Mouse (Mus musculus): ENCODE results near the gene Gm20532. TPM values are rescaled to one million over a fixed set of nuclear protein-coding genes. Genes with fewer than 3 reads are reported as not detected.

Gene Gm20532
- polyA plus RNA-seq, 1 experiment: not detected

DNA sequence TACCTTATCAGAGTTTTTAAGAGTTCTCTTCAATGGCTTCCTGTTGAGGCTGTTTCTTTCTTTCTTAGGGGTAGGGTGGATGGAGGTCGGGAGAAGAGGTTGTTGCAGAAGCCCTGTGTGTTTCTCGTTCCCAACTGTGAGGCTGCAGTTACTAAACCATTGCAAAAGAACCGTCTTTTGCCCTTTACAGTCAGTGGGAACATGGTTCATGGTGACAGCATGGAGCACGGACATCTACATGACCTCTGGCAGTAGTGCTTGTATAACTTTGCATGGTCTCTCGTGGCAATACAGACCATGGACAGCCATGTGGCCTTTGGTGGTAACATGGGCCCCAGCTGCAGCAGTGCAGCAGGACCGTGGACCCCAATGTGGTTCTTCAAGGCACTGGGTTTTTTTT, 30.9 kb downstream of the Gm20532 start:
- TF ChIP-seq GATA1 (IDR thresholded peaks at IDR 0.05; ENCODE audit: low read length) (no peak), TAL1 (IDR thresholded peaks at IDR 0.05; ENCODE audit: low read length) (no peak)
- no peaks in the 10 kb centered on the region for H3K27me3 ChIP-seq (ENCODE audit: control insufficient read depth)
- no peaks in the 10 kb centered on the region for H3K4me1 ChIP-seq (ENCODE audit: control insufficient read depth)
- H3K4me3 ChIP-seq (replicated peaks): no peak overlapping the region
- no peaks in the 10 kb centered on the region for H3K36me3 ChIP-seq (ENCODE audit: control insufficient read depth)
- no peaks in the 10 kb centered on the region for H3K9me3 ChIP-seq (ENCODE audit: control insufficient read depth, low read length)

DNA sequence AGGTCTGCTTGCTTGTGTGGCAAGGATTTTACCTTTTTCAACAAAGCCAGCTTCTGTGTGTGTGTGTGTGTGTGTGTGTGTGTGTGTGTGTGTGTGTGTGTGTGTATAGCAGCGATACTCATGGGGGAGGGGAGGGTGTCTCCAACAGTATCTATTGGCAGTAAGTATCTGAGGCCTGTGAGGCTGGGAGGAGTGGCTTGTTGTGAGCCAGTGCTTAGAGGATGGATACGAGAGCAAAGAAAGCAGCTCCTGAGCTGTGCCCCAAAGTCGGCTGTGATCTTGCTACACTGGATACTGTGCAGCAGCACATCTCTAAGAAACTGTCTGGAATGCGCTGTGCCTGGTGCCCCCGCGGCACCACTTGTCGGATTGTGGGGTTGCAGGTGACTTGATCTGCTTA, 31.5 kb downstream of the Gm20532 start:
- TF ChIP-seq TAL1 (IDR thresholded peaks at IDR 0.05; ENCODE audit: low read length) (no peak), GATA1 (IDR thresholded peaks at IDR 0.05; ENCODE audit: low read length) (no peak)
- Histone ChIP-seq H3K27me3 (ENCODE audit: control insufficient read depth) (no peaks in the 10 kb centered on the region), H3K4me3 (replicated peaks) (no peak overlapping the region), H3K4me1 (ENCODE audit: control insufficient read depth) (no peaks in the 10 kb centered on the region), H3K36me3 (ENCODE audit: control insufficient read depth) (no peaks in the 10 kb centered on the region), H3K9me3 (ENCODE audit: control insufficient read depth, low read length) (no peaks in the 10 kb centered on the region)

DNA sequence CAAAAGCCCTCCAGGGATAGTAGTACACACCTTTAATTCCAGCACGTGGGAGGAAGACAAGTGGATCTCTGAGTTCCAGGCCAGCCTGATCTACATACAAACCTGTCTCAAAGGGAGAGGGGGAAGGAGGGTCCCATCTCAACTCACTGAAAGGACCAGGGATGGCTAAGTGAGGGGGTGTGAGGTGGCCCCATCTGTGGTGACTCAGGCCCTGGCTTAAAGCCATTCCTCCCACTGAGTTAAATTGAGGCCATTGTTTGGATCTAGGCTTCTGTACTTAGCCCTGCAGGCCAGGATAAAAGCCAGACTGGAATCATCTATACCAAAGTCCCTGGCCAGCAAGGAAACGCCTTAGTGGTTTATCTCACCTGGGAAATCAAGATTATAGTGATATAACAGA, 34.8 kb downstream of the Gm20532 start:
- H3K4me3 ChIP-seq (replicated peaks): no peak overlapping the region
- H3K36me3 ChIP-seq (ENCODE audit: control insufficient read depth): no peaks in the 10 kb centered on the region
- H3K27me3 ChIP-seq (ENCODE audit: control insufficient read depth): no peaks in the 10 kb centered on the region
- no peaks in the 10 kb centered on the region for H3K9me3 ChIP-seq (ENCODE audit: control insufficient read depth, low read length)
- H3K4me1 ChIP-seq (ENCODE audit: control insufficient read depth): no peaks in the 10 kb centered on the region
- TF ChIP-seq TAL1 (IDR thresholded peaks at IDR 0.05; ENCODE audit: low read length) (no peak), GATA1 (IDR thresholded peaks at IDR 0.05; ENCODE audit: low read length) (no peak)

DNA sequence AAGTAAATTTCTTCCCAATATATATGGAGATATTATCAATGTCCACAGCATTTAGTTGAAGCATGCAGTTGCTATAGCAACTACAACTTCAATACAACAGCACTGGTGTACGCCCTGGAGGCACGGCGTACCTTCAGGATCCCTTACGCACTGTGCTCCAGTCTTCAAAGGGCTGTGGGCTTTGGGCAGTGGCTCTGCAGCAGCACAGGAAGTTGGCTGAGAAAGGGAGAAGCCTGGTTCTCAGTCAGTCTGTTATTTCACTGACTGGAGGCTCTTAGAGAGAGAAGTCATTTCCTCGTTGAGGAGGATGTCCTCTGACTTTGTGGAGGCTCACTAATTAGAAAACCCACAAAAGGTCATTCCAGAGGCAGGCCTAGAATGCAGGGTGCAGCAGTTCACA, 36.5 kb downstream of the Gm20532 start:
- H3K27me3 ChIP-seq (ENCODE audit: control insufficient read depth): peaks cover 14% of the 10 kb centered on the region
- H3K36me3 ChIP-seq (ENCODE audit: control insufficient read depth): no peaks in the 10 kb centered on the region
- no peaks in the 10 kb centered on the region for H3K9me3 ChIP-seq (ENCODE audit: control insufficient read depth, low read length)
- TF ChIP-seq GATA1 (IDR thresholded peaks at IDR 0.05; ENCODE audit: low read length) (no peak), TAL1 (IDR thresholded peaks at IDR 0.05; ENCODE audit: low read length) (no peak)
- H3K4me3 ChIP-seq (replicated peaks): no peak overlapping the region
- peaks cover 2% of the 10 kb centered on the region for H3K4me1 ChIP-seq (ENCODE audit: control insufficient read depth)

DNA sequence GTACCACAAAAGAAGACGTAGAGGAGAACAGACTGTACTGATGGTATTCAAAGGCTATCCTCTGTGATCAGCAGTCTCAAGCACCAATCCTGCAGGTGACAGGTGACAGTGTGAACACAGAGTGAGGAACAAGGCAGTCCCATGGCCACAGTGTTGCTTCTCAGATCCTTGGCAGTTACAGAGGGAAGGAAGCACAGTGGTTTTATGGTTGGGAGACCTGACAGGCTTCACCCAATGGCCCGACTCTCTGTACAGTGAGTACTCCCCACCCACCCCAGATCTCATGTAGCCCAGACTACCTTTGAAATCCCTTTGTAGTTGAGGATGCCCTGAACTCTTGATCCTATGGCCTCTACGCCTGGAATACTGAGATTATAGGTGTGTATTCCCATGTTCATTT, 39.0 kb downstream of the Gm20532 start:
- H3K4me1 ChIP-seq (ENCODE audit: control insufficient read depth): peaks cover 6% of the 10 kb centered on the region
- H3K9me3 ChIP-seq (ENCODE audit: control insufficient read depth, low read length): no peaks in the 10 kb centered on the region
- H3K4me3 ChIP-seq (replicated peaks): no peak overlapping the region
- no peaks in the 10 kb centered on the region for H3K36me3 ChIP-seq (ENCODE audit: control insufficient read depth)
- H3K27me3 ChIP-seq (ENCODE audit: control insufficient read depth): peaks cover 28% of the 10 kb centered on the region
- TF ChIP-seq TAL1 (IDR thresholded peaks at IDR 0.05; ENCODE audit: low read length): no peak
- no peak for TF ChIP-seq GATA1 (IDR thresholded peaks at IDR 0.05; ENCODE audit: low read length)

DNA sequence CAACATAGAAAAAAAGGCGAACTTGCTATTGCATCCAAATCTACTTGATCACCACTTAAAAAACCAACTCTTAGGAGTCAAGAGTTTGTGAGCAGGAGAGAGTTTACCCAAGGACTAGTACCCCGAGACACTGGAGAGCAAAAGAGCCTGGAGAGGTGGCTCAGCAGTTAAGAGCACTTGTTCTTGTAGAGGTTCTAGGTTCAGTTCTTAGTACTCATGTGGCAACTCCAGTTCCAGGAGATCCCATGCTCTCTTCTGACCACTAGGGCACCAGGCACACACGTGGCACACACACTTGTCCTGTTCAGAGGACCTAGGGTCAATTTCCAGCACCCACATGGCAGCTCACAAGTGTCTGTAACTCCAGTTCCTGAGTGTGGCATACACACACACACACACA, 39.6 kb downstream of the Gm20532 start:
- Histone ChIP-seq H3K4me1 (ENCODE audit: control insufficient read depth) (peaks cover 6% of the 10 kb centered on the region), H3K36me3 (ENCODE audit: control insufficient read depth) (no peaks in the 10 kb centered on the region), H3K9me3 (ENCODE audit: control insufficient read depth, low read length) (no peaks in the 10 kb centered on the region), H3K4me3 (replicated peaks) (no peak overlapping the region), H3K27me3 (ENCODE audit: control insufficient read depth) (peaks cover 30% of the 10 kb centered on the region)
- no peak for TF ChIP-seq GATA1 (IDR thresholded peaks at IDR 0.05; ENCODE audit: low read length)
- TF ChIP-seq TAL1 (IDR thresholded peaks at IDR 0.05; ENCODE audit: low read length): no peak

DNA sequence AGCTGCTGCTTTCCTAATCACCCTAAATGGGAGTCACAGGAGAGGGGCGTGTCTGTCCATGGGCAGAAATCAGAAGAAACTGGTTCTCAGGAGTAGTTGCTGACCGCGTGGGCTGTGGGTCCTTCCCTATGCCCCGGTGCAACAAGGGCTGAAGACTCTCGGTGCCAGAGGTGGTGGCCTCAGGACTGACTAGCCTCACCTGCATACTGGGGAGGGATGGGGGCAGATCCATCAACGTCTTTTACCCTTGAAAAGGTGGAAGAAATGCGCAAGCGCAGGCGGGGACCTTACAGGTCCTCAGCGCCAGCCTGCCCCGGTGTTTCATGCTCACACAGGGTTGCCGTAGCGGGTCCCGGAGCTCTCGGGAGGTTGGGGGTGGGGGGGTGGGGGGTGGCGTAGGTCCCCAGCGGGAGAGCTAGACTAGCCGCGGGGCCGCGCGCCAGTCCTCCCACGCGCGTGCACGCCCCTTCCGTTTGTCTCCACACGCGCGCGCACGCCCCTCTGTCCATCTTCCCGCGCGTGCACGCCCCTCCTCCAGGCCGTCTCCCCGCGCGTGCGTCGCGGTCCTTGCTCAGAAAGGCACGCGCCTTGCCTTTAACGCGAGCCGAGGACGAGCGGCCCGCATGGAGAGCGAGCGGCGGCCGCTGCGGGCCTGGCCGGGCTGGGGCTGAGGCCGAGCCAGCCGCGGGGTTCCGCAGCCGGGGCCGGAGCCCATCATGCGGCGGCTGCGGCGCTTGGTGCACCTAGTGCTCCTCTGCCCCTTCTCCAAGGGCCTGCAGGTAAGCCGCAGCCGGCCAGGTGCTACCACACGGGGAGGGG, 41.7 kb downstream of the Gm20532 start, which contains the start of gene Fam69b:
TSS of gene Fam69b (plus strand) at position 537 of the 819 bp plus-strand sequence.
- Histone ChIP-seq H3K36me3 (ENCODE audit: control insufficient read depth) (no peaks in the 10 kb centered on the region), H3K4me3 (replicated peaks) (peak within 1 kb of the TSS; percentile 49), H3K9me3 (ENCODE audit: control insufficient read depth, low read length) (no peaks in the 10 kb centered on the region), H3K4me1 (ENCODE audit: control insufficient read depth) (peaks cover 6% of the 10 kb centered on the region), H3K27me3 (ENCODE audit: control insufficient read depth) (peaks cover 30% of the 10 kb centered on the region)
- TF ChIP-seq TAL1 (IDR thresholded peaks at IDR 0.05; ENCODE audit: low read length) (no peak), GATA1 (IDR thresholded peaks at IDR 0.05; ENCODE audit: low read length) (no peak)

DNA sequence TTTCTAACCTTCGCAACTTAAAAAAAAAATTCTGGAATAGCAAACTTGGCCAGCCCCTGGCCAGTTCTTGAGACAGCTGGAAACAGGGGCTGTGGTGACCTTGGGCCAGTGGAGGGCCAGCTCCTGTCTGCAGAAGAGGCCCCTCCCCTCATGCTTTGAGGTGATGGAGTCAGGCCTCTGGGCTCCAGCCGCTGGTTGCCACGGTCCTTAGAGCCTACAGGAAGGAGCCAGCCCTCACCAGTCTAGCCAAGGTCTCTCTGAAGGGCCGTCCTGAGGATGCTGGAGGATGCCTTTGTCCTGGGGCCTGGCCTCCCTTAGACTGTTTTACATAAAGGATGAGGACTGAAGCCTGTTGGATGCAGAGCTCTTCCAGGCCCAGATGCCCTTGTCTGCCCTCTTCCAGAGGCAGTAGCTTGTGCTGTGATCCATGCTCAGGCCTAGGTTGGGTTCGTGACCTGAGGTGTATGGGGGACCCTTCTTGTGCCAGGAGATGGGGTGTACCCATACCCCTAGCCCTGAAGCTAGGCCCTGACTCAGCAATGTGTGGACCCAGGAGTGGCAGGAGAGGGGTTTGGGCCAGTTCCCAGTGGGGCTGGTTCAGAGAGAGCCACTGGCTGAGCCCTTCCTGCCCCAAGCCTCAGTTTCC, 42.5 kb downstream of the Gm20532 start:
- no peak for TF ChIP-seq GATA1 (IDR thresholded peaks at IDR 0.05; ENCODE audit: low read length)
- TF ChIP-seq TAL1 (IDR thresholded peaks at IDR 0.05; ENCODE audit: low read length): no peak
- peak overlapping the region; percentile 49 for H3K4me3 ChIP-seq (replicated peaks)

DNA sequence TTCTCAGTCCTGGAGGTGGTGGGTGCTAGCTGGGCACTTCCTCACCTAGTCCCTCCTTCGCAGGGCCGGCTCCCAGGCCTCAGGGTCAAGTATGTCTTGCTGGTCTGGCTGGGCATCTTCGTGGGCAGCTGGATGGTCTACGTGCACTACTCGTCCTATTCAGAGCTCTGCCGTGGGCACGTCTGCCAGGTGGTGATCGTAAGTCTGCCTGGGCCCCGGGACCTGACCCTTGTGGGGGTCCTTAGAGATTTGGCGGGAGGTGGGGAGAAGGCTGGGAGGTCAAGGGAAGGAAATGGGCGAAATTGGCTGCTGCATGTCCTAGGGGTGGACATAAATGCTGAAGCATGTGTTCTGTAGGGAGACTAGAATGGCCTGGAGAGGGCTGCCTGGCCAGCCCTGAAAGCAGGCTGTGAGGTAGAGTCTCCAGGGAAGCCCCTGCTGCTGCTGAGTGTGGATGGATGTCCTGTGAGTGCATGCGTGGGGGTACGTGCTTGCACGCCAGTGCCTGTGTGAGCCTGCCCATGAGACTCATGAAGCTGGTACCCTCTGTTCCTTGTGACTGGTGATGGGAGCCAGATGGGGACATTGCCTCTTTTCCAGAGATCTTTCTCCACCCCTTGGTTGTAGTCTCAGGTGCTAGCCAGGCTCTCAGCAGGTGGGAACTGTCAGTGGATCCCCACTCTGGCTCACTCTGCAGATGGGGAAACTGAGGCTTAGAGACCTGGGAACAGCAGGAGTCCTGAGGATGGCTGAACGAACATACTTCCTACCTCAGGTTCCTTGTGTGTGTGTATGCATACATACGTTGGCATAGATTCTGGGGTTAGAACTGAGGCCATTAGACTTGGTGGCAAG, 46.3 kb downstream of the Gm20532 start:
- H3K27me3 ChIP-seq (ENCODE audit: control insufficient read depth): peaks cover 18% of the 10 kb centered on the region
- no peaks in the 10 kb centered on the region for H3K9me3 ChIP-seq (ENCODE audit: control insufficient read depth, low read length)
- peaks cover 34% of the 10 kb centered on the region for H3K36me3 ChIP-seq (ENCODE audit: control insufficient read depth)
- no peak overlapping the region for H3K4me3 ChIP-seq (replicated peaks)
- TF ChIP-seq TAL1 (IDR thresholded peaks at IDR 0.05; ENCODE audit: low read length) (no peak), GATA1 (IDR thresholded peaks at IDR 0.05; ENCODE audit: low read length) (no peak)
- peaks cover 13% of the 10 kb centered on the region for H3K4me1 ChIP-seq (ENCODE audit: control insufficient read depth)

More for the DNA sequence above, 42.5 kb downstream of the Gm20532 start:
- Histone ChIP-seq H3K4me1 (ENCODE audit: control insufficient read depth) (peaks cover 6% of the 10 kb centered on the region), H3K9me3 (ENCODE audit: control insufficient read depth, low read length) (no peaks in the 10 kb centered on the region), H3K27me3 (ENCODE audit: control insufficient read depth) (peaks cover 30% of the 10 kb centered on the region), H3K36me3 (ENCODE audit: control insufficient read depth) (no peaks in the 10 kb centered on the region)
